Mouse (Mus musculus) v-Abl transformed pro-B cells (cell line): ENCODE results near the gene Ttll9.

Experiments used
- in situ Hi-C, 2 experiments: fragments of 400-800 bp; cut with MboI; formaldehyde crosslinking; loops; one replicate each; pipeline ENCODE4 v1.15.1; 2025; ENCODE audit not compliant: unreplicated experiment in 2 of 2

The Ttll9 gene

DNA sequence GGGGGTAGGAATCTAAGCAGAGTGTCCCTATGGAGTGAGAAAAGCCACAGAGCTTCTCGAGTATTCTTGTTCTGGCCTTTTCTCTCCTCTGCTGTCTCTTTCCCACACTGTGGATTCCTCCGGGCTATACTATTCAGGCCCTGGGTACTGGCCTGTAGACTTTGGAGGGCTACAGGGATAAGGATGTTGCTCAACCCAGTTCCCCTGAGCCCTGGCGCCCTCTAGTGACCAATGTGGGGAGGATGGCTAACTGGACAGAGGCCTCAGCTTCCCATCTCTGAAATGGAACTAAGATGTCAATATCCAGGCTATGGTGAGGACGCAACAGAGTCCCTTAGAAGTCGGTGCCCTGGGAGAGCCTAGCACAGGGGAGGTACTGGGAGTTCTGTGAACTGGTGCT, 28.7 kb upstream of the Ttll9 start:
- in situ Hi-C loops = loop anchor here (10.0 kb wide), 2 partner anchors 249 to 319 kb away; partner anchors contain the start of gene Mcts2 (in 1 of the 2)

DNA sequence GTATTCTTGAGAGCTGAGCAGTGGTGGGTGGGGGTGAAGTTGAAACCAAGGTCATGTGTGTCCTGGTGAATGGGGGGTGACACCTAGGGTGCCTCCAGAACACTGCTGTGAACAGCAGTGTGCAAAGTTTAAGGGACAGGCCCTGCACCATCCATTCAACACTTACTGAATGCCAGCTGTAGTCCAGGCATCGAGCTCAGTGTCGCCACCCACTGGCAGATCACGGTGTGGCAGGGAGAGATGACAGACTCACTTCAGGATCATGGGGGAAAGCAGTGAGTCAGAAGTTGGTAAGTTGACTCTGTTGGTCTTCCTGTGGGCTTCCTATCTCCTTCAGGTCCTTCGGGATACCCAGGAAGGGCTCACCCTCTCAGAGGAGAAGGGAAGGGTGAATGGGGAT, 22.4 kb upstream of the Ttll9 start:
- in situ Hi-C loops = loop anchor here (10.0 kb wide), 2 partner anchors 255 to 325 kb away; partner anchors contain the start of gene Mcts2 (in 1 of the 2)

DNA sequence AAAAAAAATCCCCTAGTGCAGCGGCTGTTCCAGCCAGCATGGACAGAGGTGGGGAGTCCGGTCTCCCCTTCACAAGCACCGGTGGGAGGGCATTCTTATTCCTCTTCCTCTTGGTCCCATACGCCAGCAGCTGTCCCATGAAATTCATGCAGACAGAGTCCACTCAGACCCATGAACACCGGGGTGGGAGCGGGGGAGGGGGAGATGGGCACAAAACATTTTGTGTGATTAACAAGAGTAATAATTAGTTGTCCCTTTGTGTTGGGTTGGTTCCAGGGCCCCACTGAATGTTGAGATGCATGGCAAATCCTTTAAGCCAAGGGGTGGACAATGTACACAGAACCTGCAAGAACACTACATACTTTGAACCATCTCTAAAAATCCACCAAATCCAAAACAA, 21.2 kb upstream of the Ttll9 start:
- in situ Hi-C loops = no loop called here

DNA sequence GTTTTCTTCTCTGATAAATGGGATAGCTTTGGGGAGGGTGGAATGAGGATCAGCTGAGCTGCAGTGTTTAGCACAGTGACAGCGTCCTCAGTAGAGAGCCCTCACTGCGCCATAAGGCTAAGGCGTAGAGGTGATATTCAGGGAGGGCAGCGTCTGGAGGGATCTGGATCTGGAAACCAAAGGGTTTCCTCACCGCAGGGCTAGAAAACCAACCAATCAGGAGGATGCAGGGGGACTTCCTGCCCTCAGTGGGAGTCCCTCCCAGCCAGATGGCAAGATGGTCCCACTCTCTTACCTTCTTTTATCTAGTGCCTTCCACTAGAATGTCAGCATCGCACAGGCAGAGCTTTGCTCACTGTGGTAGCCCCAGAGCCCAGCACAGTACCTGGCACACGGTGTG, 20.5 kb upstream of the Ttll9 start:
- in situ Hi-C loops = no loop called here

DNA sequence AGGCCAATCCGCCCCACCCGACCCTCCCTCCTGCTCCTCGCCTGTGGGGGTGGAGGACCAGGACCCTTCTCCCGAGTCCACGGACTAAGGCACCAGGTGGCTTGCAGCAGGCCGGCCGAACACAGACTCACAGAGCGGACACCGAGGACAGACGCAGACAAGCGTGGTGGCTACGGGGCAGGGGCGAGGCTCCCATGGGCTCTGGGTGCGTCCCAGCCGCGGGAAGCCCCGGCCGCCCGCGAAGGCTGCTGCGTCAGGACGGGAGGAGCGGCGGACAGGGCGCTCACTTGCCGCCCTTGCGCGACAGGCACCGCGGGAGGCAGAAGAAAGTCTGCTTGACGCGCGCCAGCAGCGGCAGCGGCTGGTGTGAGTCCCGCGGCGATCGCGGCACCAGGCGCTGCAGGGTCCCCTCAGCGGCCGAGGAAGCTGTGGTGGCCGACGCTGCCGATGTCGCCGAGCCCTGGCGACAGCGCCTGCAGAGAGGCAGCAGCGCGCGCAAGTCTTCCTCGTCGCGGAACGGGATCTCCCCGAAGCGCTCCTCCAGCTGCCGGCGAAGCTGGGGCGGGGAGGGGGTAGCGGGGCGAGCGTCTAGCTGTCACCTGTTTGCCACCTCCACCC, 19.3 kb upstream of the Ttll9 start:
- in situ Hi-C loops = no loop called here

DNA sequence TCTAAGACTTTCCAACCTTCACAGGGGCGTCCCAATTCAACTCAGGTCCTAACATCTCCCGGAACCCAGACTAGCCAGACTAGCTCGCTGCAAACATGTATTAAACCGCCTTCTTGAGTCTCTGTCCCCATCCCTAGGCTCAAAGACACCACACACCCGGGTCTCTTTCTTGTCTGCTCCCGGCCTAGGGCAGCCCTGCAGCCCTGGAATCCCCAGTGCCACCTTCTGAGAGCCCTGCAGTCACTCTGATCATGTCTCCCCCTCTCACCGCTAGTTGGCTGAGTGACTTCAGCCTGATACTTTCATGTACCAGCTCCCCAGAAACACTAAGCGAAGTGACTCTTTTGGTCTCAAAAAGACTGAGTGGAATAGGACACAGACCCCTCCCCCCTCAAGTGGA, 18.7 kb upstream of the Ttll9 start:
- in situ Hi-C loops = no loop called here

DNA sequence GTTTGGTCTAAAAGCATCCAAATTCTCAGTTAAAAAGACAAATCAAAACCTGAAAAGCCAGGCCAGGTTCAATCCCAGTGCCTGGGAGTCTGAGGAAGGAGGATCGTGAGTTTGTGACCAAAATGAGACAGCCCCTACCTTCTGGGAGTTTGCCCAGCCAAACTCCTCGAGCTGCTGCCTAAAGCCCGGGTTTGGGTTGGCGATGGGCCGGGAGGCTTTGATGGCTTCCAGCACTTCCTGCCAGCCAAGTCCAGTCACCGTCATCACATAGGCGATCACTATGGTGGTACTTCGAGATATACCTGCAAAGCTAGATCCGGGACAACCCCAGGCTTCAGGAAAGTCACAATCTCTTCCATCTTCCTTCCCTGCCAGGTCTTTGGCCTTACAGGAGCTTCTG, 18.3 kb upstream of the Ttll9 start:
- in situ Hi-C loops = no loop called here

DNA sequence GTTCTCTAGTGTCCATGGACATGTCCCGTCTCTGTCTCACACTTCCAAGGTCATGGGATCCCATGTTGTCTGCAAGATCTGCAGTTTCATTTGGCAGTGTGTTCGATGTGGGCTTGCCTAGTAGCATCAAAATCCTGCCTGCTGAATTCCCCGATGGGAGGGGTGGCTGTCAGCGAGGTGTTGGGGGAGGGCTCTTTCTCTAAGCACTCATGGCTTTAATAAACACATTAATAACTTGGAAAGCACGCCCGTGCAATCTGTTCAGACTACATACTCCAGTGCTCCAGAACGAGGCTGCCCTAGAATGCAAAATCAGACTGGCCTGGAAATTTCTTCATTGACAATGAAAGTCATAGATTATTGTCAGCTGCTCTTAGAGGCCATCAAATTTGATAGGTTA, 15.2 kb upstream of the Ttll9 start:
- in situ Hi-C loops = no loop called here

DNA sequence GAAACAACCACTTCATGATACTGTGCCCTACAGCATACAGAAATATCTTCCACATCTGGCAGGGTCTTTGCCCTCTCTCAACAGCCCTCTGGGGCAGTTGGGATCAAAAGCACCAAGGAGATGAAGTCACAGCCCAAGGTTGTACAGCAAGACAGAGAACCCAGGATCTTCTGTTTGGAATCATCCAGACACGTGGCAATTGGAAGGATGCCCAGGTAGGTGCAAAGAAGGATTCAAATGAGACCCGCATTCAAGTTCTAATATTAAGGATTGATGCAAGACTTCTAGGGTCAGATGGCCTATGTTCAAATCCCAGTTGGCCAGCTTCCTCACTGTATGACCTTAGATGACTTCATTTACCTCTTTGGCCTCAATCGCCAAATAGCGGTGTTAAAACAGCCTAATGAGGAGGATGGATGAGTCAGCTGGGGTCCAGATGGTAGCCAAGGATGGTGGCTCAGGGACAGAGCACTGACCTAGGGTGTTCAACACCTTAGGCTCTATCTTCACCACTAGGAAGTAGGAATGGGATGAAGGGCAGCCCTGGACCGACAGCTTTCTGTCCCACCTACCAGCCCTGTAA, 13.8 kb upstream of the Ttll9 start:
- in situ Hi-C loops = no loop called here

DNA sequence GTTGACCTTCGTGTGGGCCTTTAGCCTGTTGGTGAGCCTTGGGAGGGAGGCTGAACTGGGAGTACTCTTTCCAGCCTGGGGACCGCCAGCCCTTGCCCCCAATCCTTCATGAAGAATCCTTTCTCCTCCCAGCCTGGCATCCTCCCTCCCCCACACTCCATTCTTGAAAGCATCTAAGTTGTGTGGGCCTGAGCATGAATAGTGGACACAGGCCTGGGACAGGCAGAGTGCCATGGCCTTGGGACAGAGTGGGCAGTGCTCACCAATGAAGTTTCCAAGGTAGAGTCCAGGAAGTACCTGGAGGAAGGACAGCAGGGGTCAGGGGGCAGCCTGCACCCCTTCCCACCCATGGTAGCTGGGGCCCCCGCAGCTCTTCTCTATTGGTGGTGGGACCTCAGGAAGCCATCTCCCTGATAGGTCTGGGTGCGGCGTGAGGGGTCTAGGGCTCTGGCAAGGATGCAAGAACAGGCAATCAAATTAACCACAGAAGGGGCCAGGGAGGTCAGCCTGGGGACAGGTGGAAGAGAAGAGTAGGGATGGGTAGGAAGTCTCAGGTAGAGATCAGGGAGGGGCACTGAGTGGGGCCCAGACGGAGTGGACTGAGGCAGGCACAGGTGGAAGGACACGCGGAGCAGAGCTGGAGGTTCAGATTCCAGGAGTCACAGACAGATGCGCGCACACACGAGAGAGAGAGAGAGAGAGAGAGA, 11.8 kb upstream of the Ttll9 start:
- in situ Hi-C loops = no loop called here

DNA sequence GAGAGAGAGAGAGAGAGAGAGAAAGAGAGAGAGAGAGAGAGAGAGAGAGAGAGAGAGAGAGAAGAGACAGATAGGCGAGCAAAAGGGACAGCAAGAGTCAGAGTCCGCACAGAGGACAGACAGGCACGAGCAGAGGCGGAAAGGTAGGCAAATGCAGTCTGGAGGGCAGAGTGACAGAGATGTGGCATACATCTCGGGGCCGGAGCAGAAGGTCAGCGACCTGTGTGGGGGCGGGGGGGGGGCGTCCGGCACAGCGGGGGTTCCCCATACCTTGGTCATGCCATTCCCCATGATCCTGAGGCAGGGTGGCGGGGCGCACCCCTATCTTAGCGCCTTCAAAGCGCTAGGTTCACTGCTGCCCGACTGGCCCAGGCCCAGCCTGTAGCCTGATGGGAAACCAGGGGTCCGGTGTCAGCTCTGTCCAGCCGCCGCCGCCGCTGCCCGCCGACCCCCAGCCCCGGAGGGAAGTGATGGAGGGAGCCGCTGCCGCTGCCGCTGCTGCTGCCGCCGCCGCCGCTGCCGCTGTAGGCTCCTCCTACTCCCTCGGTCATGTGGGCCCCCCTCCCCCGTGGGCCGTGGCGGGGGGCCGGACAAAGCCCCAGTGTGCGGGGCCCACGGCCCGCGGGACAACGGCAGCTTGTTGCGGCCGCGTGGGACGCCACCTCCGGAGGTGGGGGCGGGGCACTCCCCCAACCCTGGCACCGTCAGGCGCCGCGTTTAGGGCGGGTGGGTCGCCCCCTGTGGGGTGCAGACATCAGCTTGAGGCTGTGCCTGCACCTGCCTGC, 11.0 kb upstream of the Ttll9 start, which contains the start of gene Dusp15:
TSS of gene Dusp15 (minus strand) at position 634 of the 785 bp plus-strand sequence.
- in situ Hi-C loops = no loop called here

DNA sequence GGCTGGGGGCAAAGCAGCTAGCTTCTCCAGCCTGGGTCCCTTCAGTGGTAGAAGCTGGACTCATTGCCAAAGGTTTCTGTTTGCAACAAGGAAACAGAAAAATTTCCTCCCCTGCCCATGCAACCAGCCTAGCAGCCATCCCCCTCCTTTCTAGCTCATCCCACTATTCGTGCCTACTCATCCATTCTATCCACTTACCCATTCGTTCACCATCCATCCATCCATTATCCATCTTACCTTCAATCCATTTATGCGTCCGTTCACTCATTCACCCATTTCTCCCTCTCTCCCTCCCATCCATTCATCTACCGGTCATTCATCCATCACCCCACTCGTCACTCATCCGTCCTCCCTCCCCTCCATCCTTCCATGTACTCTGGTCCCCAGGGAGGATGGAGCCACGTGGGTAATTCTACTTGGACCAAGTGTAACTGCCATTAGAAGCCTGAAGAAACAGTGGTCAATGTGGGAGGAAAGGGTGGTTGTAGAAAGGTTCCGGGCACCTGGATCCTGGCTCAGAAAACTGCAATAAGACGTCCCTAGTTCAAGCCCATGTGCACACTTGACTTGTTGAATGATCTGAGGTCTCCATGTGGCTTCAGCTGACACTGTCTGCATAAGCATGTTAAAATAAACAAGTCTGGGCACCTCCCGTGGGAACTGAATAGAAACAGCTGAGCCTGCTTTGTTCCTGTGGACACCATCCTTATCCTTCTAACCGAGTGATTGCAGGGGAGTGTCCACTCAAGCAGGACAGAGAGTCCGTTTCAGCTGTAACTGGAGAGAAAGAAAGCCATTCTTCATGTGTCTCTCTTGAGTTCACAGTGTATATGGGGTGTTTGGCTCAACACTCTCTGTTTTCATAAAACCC, 10.2 kb upstream of the Ttll9 start:
- in situ Hi-C loops = no loop called here

DNA sequence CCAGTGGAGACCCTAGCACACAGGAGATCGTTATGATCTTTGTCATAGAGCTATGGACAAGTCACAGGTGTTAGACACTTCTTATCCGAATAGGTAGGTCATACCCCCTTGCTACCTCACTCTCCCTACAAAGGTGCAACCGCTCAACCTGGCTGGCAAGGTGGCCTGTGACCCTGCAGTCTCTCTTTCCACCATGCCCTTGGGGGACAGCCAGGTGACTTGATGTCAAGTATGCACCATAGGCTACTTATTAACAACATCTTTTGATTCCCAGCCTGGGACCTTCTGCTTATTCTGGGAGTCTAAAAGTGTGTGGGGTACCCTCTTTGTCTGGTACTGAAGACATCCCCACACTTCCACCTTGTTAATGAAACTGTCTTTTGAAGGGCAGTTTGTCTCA, 4.2 kb upstream of the Ttll9 start:
- in situ Hi-C loops = no loop called here

DNA sequence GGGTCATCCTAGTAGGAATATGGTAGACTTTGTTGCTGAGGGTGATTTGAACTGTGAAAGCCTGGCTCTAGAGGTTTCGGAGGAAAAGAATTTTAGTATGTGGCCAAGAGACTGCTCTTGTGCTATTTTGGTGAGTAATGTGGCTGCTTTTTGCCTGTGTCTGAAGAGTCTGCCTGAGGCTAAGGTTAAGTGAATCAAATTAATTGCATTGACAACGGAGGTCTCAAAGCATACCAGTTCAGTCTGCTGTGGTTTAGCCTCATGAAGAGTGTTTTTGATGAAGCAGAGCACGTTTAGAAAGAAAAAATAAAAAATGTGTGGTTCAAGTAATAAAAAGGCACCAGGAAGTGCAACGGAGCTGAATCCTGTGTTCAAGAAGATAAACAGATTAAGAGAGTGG, 3.3 kb downstream of the Ttll9 start:
- in situ Hi-C loops = no loop called here

DNA sequence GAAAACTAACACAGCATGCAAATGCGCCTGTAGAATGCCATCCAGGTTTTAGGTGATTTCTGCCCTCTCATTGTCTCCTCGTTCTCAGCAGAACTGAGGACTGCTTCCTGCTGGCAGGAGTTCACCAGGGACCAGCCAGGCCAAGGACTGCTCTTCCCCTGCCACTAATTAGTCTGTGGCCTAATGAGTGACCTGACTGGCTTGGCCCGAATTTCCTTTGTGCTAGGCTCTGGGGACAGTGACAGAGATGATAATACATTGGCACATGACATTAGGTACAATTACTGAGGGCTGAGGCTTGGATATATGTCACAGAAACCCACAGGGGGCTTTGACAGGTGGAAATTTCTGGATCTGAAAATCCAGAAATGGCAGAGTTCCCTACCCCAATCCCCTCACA, 14.7 kb downstream of the Ttll9 start:
- in situ Hi-C loops = no loop called here

DNA sequence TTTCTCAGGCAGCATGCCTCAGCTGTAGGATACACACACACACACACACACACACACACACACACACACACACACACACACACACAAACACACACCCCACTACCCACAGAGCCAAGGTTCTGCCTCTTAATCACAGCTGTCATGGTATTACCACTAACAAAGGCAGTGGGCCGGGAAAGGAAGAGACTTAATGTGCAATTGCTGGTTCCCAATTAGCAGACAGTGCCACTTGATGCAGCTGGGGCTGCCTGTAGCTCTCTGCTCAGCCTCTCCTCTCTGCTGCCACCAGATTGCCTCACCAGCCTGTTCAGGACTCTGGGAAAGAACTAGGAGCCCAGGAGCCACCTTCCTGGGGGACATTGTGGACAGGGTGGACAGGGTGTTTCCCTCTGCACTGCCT, 23.3 kb downstream of the Ttll9 start:
- in situ Hi-C loops = no loop called here

DNA sequence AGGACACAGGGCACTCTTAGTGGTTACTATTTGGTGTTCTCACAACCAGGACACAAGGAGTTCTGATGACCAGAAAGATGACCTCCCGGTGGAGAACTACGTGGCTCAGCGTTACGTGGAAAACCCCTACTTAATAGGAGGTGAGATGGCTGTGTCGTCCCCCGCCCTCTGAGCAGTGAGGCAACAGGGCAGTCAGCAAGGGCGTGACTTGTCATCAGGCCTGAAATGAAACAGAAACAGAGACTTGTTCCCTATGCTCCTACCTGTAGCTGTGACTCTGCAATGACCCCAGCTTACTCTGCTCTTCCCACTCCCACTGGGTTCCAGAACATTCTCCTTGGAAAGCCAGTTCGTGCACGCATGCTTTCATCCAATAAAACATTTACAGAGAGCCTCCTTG, 29.2 kb downstream of the Ttll9 start:
- in situ Hi-C loops = no loop called here

DNA sequence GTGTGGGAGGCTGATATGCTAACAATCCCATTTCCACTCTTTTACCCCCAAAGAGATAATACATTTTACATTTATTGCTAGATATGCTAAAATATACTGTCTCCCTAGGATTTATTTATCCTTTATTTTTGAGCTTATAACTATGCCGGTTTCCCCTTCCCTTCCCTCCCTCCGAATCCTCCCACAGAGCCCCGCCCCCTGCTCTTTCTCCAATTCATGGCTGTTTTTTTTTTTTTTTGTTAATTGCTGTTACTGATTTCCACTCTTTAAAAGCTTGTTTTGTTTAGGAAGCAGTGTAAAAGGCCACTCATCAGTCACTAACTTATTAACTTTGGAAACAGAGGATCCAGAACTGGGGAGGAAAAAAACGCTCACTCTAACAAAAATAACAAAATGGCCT, 34.8 kb downstream of the Ttll9 start:
- in situ Hi-C loops = no loop called here

DNA sequence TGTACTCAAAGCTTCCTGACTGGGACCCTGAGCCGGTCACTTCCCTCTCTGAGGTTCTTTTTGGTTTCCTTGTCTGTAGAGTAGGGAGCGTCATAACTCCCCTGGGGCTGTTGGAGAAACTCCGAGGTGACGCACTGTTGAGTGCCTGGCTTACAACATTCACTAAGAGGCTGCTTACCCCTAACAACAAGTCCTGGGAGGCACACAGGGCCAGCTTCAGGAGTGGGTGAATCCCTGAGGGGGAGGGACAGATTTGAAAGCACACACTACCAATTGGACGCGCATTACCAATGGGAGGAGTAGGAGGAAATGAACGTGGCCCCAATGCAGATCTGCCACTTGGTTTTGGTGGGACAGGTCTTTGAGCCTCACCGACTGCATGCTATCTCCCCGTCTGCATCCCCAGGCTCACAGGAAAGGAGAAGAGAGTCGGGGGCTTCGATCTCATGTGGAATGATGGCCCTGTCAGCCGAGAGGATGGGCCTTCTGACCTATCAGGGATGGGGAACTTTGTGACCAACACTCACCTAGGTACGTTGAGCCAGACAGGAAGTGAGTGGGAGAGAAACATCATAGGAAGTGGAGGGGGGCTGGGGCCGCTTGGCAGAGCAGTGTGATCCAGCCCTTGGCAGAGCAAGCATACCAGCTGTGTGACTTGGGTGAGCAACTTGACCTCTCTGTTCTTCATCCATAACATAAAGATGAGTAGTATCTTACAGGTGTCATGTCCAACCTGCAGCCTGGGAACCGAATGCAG, 40.4 kb downstream of the Ttll9 start:
- in situ Hi-C loops = no loop called here
